Mouse (Mus musculus) right cerebral cortex, postnatal 14 days (tissue): ENCODE measurements at regions not wholly inside any gene's neighbourhood (a gene's known extent, or its start where the extent isn't known, plus 50 kb on each side); places are given as distances from the start of the nearest gene placed in this dataset.
"Not testable (repeated sequence)": the region's sequence is repeated elsewhere in the genome, so short reads cannot be mapped to it uniquely, and the experiment has no call there.

Source experiments
- DNase-seq: peaks from one replicate; pipeline ENCODE4 v3.0.0; 2022

- no peak for DNase-seq
Observed at GRCm38 (mm10) chr1:141716953-141717352, 1471.0 kb downstream of the Kcnt2 start.

- DNase-seq: no peak
Observed at GRCm38 (mm10) chr1:141717510-141717909, 1471.6 kb downstream of the Kcnt2 start.

GRCm38 (mm10) chr1:141741299-141741698 lies 1495.3 kb downstream of the Kcnt2 start:
- no peak for DNase-seq

GRCm38 (mm10) chr1:141776059-141776458 lies 1530.1 kb downstream of the Kcnt2 start:
- no peak for DNase-seq

- DNase-seq: no peak
Observed at GRCm38 (mm10) chr1:141783367-141783766, 1537.4 kb downstream of the Kcnt2 start.

- DNase-seq: no peak
Observed at GRCm38 (mm10) chr1:141813315-141814158, 1567.6 kb downstream of the Kcnt2 start.

- DNase-seq: no peak
Observed at GRCm38 (mm10) chr1:141831444-141831843, 1585.5 kb downstream of the Kcnt2 start.

GRCm38 (mm10) chr1:141842547-141842946 lies 1596.6 kb downstream of the Kcnt2 start:
- DNase-seq: no peak

GRCm38 (mm10) chr1:141853841-141854240 lies 1607.9 kb downstream of the Kcnt2 start:
- DNase-seq: not testable (repeated sequence)

GRCm38 (mm10) chr1:141884356-141884755 lies 1638.4 kb downstream of the Kcnt2 start:
- no peak for DNase-seq

GRCm38 (mm10) chr1:141897924-141898455 lies 1652.0 kb downstream of the Kcnt2 start:
- DNase-seq: no peak

- DNase-seq: no peak
Observed at GRCm38 (mm10) chr1:141911714-141912398, 1665.9 kb downstream of the Kcnt2 start.

- DNase-seq: no peak
Observed at GRCm38 (mm10) chr1:141926194-141926593, 1680.2 kb downstream of the Kcnt2 start.

GRCm38 (mm10) chr1:141926804-141927203 lies 1680.8 kb downstream of the Kcnt2 start:
- no peak for DNase-seq

GRCm38 (mm10) chr1:141948055-141948454 lies 1692.4 kb upstream of the B3galt2 start:
- no peak for DNase-seq

- no peak for DNase-seq
Observed at GRCm38 (mm10) chr1:141954323-141954867, 1686.1 kb upstream of the B3galt2 start.

- peak; percentile 10 for DNase-seq
Observed at GRCm38 (mm10) chr1:141961743-141962142, 1678.7 kb upstream of the B3galt2 start.

- no peak for DNase-seq
Observed at GRCm38 (mm10) chr1:141968133-141968532, 1672.3 kb upstream of the B3galt2 start.

- DNase-seq: no peak
Observed at GRCm38 (mm10) chr1:141974329-141974728, 1666.1 kb upstream of the B3galt2 start.

GRCm38 (mm10) chr1:141999769-142000168 lies 1640.7 kb upstream of the B3galt2 start:
- no peak for DNase-seq

GRCm38 (mm10) chr1:142000335-142000734 lies 1640.1 kb upstream of the B3galt2 start:
- DNase-seq: no peak

GRCm38 (mm10) chr1:142006316-142006715 lies 1634.1 kb upstream of the B3galt2 start:
- DNase-seq: no peak

- DNase-seq: no peak
Observed at GRCm38 (mm10) chr1:142042751-142043150, 1597.7 kb upstream of the B3galt2 start.

- DNase-seq: no peak
Observed at GRCm38 (mm10) chr1:142055207-142055606, 1585.3 kb upstream of the B3galt2 start.
